8 mouse cellular contexts compared by ENCODE assay signal in genomic region chr12:105611748-105612147, GRCm38 (mm10). TPM values are rescaled to one million over a fixed set of nuclear protein-coding genes. Genes with fewer than 3 reads are reported as not detected.
DNase-seq lines count a peak whose midpoint lies in the region; TF ChIP-seq lines count a peak whose summit lies in the region.

No protein-coding gene starts in this region.

- peaks cover 6% of the 10 kb centered on the region; the same call in 1 of the 2 replicates for H3K4me1 ChIP-seq in embryonic facial prominence, embryonic 10.5 days
- H3K4me1 ChIP-seq in hindbrain, embryonic 10.5 days (replicated peaks), result peaks cover 4% of the 10 kb centered on the region; the same call in 1 of the 2 replicates

- DNase-seq in gastrocnemius, adult 2 months, result peak; percentile 45
- DNase-seq in gastrocnemius, postnatal 25 days, result no peak
- DNase-seq in adrenal gland, adult 8-10 months, result peak; percentile 14
- peak; percentile 86 for DNase-seq in embryonic facial prominence, embryonic 10.5 days (ENCODE audit: low spot score)
- DNase-seq in hindbrain, embryonic 10.5 days (ENCODE audit: low spot score), result peak; percentile 83
- peak; percentile 23 to 52 for DNase-seq in layer of hippocampus, adult 8-10 months (ENCODE audit: low spot score in 2 of 2)
- peak; percentile 47 for DNase-seq in lung, postnatal 36 days
- DNase-seq in right cerebral cortex, postnatal 25 days, result peak; percentile 51

- H3K27ac ChIP-seq in gastrocnemius, adult 2 months, result no peak overlapping the region
- H3K27ac ChIP-seq in embryonic facial prominence, embryonic 10.5 days (replicated peaks), result no peak overlapping the region
- H3K27ac ChIP-seq in hindbrain, embryonic 10.5 days, result 0 out of 2 replicates have a peak overlapping the region, but pooled peaks have one; percentile 29

- peaks cover 22% of the 10 kb centered on the region for H3K36me3 ChIP-seq in embryonic facial prominence, embryonic 10.5 days (replicated peaks)
- H3K36me3 ChIP-seq in hindbrain, embryonic 10.5 days, result peaks cover 21% of the 10 kb centered on the region

- H3K4me3 ChIP-seq in gastrocnemius, adult 2 months, result no peak overlapping the region
- H3K4me3 ChIP-seq in embryonic facial prominence, embryonic 10.5 days, result no peak overlapping the region
- H3K4me3 ChIP-seq in hindbrain, embryonic 10.5 days, result no peak overlapping the region

- no peaks in the 10 kb centered on the region for H3K27me3 ChIP-seq in embryonic facial prominence, embryonic 10.5 days (replicated peaks; ENCODE audit: low read depth, poor library complexity, severe bottlenecking)
- no peaks in the 10 kb centered on the region for H3K27me3 ChIP-seq in hindbrain, embryonic 10.5 days (ENCODE audit: insufficient read depth, poor library complexity, severe bottlenecking)

- peak; percentile 64 for TF ChIP-seq CTCF in gastrocnemius, adult 2 months (IDR thresholded peaks at IDR 0.05)

- H3K9me3 ChIP-seq in embryonic facial prominence, embryonic 10.5 days, result no peaks in the 10 kb centered on the region
- no peaks in the 10 kb centered on the region for H3K9me3 ChIP-seq in hindbrain, embryonic 10.5 days

- WGBS in embryonic facial prominence, embryonic 10.5 days, result 12% methylated on average over 7 of the region's 7 CpGs
- 15% methylated on average over 7 of the region's 7 CpGs for WGBS in hindbrain, embryonic 10.5 days

- intact Hi-C loops in gastrocnemius, adult 2 months (cut with DNase I), result no loop called here

RNA-seq across cellular contexts. Expression of gene Bdkrb1, which starts 8.9 kb away (rescaled TPM):
- under 1 TPM in 1 of 2 experiments, not detected in 1; 0.28 TPM for total RNA-seq in gastrocnemius, adult 2 months (2021)
- total RNA-seq in gastrocnemius, postnatal 25 days (2021), result not detected
- total RNA-seq in adrenal gland, adult 8-10 months (2022), result not detected
- 0.11 and 0.15 TPM in 2 replicates for polyA plus RNA-seq in embryonic facial prominence, embryonic 10.5 days (2016; fragmentation: Nextera tagmentation; extraction: Ambion mirVana)
- polyA plus RNA-seq in hindbrain, embryonic 10.5 days (2016; fragmentation: Nextera tagmentation; extraction: Ambion mirVana), result 0.12 TPM in 2 replicates
- total RNA-seq in layer of hippocampus, adult 8-10 months (2022), result under 1 TPM in 3 of 4 experiments, not detected in 1; 0.35 to 0.45 (median 0.37) TPM

RNA-seq across cellular contexts. Expression of gene Bdkrb2, which starts 48.7 kb away (rescaled TPM):
- under 1 TPM; 0.39 to 0.82 TPM for total RNA-seq in gastrocnemius, adult 2 months (2021)
- under 1 TPM; 0.35 to 0.49 TPM for total RNA-seq in gastrocnemius, postnatal 25 days (2021)
- total RNA-seq in adrenal gland, adult 8-10 months (2022), result 10 to 100 TPM in 3 of 4 experiments, 1 to 10 TPM in 1; 7.6 to 14.0 (median 10.5) TPM
- polyA plus RNA-seq in embryonic facial prominence, embryonic 10.5 days (2016; fragmentation: Nextera tagmentation; extraction: Ambion mirVana), result 0.53 and 0.82 TPM in 2 replicates
- polyA plus RNA-seq in hindbrain, embryonic 10.5 days (2016; fragmentation: Nextera tagmentation; extraction: Ambion mirVana), result 0.61 and 0.64 TPM in 2 replicates
- 1 to 10 TPM in 2 of 4 experiments, under 1 TPM in 2; 0.68 to 1.3 (median 1.0) TPM for total RNA-seq in layer of hippocampus, adult 8-10 months (2022)
